Mouse (Mus musculus) spleen, postnatal 10 days (tissue): ENCODE results near the gene Uxs1.

Experiments used
- DNase-seq, 2 experiments: peaks; one replicate each; pipeline ENCODE4 v3.0.0; 2021 to 2022; ENCODE audit warnings: low spot score in 2 of 2

Uxs1 gene

DNA sequence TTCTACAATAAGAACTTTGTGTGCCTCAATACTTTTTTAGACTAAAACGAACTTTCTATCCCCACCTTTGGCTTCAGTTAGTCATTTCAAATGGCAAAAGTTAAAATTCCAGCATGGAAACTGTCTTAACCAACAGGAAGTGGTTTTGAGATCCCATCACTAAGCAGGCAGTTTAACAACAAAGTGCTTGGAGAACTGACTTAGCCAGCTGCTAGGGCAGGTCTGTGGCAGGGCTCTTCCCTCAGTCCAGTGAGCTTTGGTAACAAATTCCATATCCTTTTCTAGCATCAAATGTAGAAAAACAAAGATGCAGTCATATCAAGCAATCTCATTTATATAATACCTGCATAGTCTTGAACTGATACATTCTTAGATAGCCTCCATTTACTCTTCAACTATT is 105.1 kb downstream of the Uxs1 start:
- no peak for DNase-seq

GRCm38 (mm10) chr1:43718793-43719192 is 108.8 kb downstream of the Uxs1 start:
- DNase-seq: no peak

DNA sequence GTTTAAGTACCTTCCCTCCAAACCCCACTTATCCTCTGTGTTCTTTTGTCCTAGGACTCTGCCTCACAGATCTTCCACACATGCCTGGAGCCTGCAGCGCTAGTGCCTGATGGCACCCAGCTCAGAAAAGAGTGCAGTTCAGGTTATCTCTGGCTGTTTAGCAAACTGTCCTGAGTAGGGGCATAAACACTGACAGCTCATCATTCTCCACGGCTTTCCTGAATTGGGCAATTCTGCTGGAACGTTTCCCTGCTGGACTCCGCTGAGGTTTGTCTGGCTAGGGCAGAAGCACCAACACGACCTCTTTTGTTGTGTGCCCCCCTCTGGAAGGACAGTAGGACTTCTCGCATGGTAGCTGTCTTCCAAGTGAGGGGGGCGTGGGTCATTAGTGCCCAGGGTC is 109.6 kb downstream of the Uxs1 start:
- no peak for DNase-seq

DNA sequence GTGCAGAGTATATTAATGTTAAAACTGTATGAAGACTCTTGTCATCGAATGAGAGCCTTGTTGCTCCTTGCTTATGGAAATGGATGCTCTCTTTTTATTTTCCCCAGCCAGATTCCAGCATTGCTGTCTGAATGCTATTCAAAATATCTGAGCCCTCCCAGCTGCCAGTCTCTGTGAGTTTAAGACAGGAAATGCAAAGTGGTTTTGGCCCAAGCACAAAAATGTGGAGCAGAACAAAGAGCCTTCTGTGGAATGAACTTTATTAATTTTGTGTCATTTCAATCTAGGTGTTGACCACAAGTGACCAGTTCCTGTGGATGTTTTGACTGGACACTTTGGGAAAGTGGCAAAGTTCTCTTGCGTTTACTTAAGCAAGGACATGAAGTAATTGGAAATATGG is 112.8 kb downstream of the Uxs1 start:
- no peak for DNase-seq

DNA sequence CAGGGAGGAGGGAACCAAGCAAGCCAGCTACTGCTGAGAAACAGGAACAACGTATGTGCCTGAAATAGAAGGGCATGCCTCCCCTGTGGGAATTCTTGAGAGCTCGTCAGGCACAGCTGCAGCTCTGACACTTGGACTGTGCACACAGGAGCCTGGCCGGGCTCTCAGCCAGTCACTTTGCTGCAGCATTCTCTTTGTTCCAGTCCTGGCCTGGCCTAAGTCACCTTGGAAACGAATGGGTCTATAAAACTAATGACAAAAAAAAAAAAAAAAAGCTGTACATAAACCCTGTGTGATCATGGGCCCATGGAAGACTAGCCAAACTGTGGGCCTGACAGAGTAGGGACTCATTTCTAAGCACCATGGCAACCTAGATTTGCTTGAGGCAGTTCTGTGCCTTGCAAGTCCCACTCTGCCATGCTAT is 129.0 kb downstream of the Uxs1 start:
- no peak for DNase-seq
